Mouse (Mus musculus): ENCODE measurements at regions not wholly inside any gene's neighbourhood (a gene's known extent, or its start where the extent isn't known, plus 50 kb on each side); places are given as distances from the start of the nearest gene placed in this dataset.

DNA sequence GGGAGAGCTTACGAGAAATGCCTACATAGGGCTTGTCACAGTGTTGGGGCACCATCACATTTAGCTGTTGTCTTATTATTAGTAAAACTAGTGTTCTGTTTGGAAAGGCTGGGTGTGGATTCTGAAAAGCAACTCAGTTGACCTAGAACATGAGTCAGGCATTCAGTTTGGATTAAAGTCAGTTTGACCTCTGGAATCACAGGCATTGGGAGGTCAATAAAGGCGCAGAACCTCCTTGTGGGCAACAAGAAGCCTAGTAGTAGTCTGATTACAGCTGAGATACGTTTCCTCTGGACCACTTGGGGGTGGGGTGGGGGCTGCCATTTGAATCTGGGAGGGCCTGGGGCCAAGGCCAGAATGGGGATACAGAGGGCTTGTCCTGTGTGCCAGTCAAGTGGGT lies 52.1 kb upstream of the Map3k1 start:
- no peak for ATAC-seq (replicated peaks; ENCODE audit: low read depth, poor library complexity, severe bottlenecking)

DNA sequence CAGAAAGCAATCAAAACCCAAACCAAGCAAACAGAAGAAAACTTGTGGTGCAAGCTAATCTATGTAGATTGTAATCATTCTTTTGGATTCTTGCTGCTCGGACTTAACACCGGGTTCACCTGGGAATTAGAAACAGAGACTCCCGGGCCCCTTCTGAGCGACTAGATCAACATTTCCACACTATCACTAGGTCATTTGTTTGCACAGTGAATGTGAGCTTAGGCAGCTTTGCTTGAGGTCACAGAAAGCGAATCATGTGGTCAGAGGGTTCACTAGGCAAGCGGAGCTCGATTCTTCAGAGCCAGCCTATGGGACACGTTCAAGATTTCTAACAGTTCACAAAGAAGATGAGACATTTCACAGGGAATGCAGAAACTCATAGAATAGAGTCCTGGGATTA lies 53.5 kb upstream of the Map3k1 start:
- ATAC-seq (replicated peaks; ENCODE audit: low read depth, poor library complexity, severe bottlenecking): no peak

DNA sequence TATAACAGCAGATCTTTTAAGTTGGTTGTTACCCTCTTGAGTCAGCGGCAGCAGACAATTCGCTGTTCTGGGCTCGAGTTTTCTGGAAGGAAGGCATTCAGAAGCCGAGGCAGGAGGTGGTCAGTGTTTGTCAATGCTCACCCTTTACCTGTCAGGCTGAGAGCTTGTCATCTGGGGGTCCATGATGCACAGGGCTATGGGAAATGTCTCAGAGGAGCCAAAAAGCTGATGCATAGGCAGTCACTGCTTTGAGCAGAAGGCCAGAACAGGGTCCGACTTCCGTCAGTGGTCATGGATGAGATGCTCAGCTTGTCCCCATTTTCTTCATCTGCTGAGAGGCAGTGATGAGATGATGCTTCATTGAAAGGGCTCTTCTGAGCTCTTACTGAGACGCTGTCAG lies 57.2 kb upstream of the Map3k1 start:
- no peak for ATAC-seq (replicated peaks; ENCODE audit: low read depth, poor library complexity, severe bottlenecking)

DNA sequence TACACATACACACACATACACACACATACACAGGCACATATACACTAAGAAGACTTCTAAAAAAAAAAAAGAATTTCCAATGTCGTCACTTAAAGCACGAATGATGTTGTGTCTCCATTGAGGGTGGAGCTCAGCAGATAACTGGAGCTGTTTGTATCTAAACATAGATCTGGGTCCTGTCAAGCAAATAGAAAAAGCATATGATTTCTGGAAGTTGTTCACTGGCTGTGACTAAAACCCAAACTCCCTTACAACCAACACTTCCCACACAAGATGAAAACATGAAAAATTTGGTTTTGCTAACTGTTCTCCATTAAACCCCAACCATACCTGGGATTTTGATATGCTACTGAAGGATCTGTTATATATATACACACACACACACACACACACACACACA lies 58.5 kb upstream of the Map3k1 start:
- ATAC-seq (replicated peaks; ENCODE audit: low read depth, poor library complexity, severe bottlenecking): no peak

DNA sequence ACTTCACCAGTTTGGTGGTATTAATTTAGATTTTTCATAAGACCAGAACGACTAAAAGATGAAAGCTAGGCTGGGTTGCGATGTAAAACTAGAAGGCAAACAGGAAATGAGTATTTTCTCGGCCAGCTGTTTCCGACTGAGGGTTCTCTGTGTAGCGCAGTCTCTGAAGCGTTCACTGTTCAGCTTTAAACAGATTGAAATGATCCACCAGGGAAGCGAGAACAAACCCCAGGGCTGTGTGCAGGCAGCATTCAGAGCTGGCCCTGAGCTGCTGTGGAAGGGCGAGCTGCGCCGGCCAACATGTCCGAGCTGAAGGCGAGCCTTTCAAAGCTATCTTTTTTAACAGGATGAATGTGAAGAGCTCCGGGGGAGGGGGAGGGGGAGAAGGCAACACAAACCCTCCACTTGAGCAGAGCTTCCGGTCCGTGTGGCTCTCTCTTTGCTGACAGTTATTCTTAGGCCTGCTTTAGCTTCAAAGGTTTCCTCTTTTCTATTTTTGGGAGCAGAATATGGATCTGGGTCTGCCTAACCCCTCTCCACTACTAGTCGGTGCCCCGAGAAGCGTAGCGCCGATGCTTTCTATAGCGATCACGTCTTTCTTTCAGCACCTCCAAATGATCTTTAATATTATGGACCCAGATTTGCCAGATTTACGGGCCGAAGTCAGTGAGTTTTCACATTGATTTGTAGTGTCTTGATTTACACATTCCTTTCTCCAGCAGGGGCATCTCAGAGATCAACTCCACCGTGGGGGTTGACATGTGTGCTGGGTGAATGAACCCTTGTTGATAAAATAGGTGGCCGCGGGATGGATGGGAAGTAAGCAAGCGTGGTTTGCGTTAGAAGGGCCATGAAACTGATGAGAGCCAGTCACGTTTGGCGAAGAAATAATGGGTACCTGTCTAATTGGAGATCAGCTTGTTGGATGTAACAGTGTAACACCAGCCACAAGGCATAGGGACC lies 59.3 kb upstream of the Map3k1 start:
- ATAC-seq (replicated peaks; ENCODE audit: low read depth, poor library complexity, severe bottlenecking): peak; percentile 80

DNA sequence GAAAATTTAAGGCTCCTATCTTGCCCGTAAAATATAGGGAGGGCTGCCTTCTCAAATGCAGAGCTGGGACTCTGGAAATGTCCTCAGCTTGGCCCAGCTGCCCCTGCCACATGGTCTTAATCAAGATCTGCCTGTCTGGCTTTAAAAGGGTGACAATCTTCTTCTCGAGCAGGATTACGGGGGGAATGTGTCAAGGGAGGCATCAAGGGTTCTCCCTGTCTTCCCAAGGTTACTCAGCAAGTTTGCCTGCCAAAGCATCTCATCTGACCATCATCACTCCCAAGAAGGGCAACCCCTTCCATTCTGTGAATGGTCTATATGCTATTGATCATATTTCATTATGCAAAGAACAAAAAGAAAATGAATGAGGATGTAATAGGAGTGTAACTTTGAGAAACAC lies 60.2 kb upstream of the Map3k1 start:
- no peak for ATAC-seq (replicated peaks; ENCODE audit: low read depth, poor library complexity, severe bottlenecking)

DNA sequence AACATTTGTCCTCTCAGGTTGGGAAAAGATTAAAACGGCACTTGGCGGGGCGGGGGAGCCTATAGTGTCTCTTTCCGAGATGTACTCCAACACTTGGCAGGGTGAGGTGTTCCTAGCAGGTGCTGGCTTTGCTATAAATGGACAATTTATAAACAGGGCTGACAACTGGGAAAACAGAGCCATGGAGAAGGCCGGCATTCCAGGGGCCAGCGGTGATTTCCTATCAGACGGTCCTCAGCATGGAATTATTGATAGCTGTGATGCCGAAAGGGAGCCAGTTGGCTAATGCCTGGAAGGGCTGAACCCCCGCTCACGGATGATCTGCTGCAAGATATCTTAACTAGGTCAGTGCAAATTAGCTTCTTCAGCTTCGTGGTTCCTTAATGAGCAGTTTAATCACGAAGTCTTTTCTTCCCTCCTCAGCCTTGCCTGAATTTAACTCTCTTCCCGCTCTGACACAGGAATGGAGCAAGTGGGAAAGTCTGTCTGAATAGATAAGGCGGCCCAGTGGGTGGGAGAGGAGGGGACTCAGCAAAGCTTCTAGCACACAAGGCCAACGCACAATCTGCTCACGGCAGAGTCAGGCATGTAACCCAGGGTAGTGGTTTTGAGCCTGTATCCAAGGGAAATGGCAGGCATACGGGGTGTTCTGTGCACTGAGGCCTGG lies 61.1 kb upstream of the Map3k1 start:
- ATAC-seq (replicated peaks; ENCODE audit: low read depth, poor library complexity, severe bottlenecking): peak; percentile 46

DNA sequence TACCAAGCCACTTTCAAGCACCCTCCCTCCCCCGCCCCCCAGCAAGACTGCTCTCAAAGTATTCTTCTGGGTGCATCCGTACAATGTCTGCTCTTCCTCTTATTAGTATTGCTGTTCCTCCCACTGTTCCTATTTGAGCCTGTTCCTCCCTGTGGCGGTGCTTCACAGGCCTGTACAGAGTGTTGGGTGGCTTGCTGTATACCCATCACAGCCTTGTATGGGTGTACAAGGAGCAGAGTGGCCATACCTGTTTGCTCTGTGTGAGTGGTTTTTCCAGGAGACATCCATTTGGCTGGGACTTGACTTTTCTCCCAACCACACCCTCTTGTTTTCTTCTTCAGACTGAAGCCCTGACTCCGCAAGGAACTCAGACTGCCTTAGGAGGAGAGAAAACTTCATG lies 61.7 kb upstream of the Map3k1 start:
- no peak for ATAC-seq (replicated peaks; ENCODE audit: low read depth, poor library complexity, severe bottlenecking)

DNA sequence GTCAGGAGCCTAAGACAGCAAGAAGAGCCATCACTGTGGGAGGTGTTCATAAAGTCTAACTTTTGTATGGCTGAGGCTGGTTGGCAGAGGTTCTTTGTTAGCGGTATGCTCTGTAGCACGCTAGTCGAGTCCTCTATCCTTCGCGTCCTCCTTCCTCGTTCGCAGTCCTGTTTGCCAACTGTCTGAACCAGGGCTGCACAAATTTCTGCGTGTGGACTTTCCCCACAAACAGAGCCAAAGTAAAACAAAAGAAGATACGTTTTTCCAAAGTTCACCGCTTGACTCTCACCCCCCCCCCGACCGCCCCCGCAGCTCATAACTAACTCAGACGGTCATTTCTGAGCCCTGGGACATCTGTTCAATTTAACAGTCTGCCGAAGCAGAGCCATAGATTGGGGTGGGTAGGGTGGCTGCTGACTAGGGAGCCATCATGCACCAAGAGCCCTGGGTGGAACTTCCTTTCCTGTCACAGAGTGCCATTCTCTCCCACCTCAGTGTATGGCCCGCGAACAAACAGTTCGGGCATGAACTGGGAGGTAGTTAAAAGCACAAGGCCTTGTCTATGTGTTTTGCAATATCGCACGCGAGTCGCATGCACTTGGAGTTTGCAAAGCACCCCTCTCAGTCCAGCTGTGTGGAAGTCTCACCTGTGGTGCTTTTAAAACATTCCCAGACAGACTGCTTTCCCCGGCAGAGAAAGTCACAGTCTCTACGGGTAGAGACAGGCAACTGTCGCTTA lies 63.0 kb upstream of the Map3k1 start:
- no peak for ATAC-seq (replicated peaks; ENCODE audit: low read depth, poor library complexity, severe bottlenecking)

DNA sequence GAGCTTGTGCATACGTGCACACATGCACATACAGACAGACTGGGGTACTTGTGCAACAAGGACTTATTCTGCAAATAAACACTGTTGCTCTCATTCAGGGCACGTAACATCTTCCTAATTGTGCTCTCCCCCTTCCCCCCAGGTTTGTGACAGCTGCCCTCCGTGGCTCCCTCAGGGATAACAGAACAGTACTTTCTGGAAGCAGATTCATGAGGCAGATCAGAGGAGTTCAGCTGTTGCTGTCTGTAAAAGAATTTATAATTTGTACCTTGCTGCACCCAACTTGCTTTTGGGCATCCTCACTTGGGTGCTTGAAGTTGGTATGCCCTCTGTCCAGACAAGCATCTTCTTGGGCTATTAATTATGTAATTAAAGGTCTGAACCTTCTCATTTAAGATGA lies 65.5 kb upstream of the Map3k1 start:
- no peak for ATAC-seq (replicated peaks; ENCODE audit: low read depth, poor library complexity, severe bottlenecking)

DNA sequence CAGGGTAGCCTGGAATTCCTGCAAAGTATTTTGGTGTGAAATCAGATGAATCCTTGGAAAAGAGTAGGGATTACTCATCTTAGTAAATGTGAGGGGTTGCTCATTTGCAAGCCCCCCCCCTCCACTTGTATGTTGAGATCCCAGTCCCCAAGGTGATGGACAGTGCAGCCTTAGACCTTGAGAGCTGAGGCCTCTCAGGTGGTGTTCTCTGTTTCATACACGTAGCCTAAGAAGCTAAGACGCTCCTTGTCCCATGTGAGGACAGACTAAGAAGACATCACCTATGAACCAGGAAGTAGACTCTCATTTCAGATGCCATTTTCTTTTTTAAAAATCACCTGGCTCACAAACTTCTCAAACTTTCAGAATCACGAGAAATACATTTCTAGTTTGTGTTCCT lies 67.6 kb upstream of the Map3k1 start:
- ATAC-seq (replicated peaks; ENCODE audit: low read depth, poor library complexity, severe bottlenecking): no peak

DNA sequence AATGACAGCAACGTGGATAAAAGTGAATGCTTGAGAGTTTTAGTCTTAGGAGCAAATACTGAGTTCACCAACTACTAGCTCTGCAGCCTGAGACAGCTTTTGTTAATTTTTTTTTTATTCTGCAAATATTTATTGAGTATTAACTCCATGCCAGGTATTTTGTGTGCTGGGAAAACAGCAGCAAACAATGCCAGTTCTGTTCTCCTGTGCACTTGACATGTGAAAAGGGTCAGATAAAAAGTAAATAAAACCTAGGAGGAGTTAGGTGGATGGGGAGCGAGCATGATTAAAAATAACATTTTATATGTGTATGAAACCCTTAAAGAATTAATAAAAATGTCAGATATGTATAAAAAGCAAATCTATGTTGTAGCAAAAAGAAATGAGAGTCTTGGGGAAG lies 68.1 kb upstream of the Map3k1 start:
- ATAC-seq (replicated peaks; ENCODE audit: low read depth, poor library complexity, severe bottlenecking): no peak

DNA sequence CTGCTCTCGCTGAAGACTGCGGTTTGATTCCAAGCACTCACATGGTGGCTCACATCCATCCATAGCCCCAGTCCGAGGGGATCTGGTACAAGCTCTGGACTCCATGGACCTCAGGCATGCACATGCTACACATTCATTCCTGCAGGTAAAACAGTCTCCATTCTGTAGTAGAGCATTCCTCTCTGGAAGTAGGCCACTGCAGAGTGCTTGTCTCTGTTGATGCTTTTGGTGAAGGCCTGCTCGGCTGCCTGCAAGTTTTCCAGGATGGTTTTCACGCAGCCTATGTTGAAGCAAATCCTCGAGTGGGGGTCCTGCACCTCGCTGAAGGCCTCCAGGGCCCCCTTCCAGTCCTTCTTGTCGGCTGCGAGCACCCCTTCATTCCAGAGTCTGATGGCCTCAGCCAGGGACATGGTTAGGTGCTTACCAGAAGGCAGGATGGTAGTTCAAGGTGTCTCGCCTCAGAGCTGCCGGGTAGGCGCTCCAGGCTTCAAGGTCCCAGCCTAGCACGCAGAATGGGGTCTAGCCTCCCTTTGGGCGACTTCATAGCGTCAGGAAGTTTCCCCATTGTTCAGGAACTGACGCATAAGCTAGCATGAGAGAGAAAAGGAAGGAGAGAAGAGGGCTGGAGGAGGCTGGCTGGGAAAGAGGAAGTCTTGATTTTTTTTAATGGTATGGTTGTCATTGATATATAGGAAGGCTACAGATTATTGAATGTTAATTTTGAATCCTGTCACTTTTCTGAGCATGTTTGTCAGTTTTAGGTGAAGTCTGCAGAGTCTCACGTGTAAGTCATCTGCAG lies 75.2 kb upstream of the Map3k1 start:
- ATAC-seq (replicated peaks; ENCODE audit: low read depth, poor library complexity, severe bottlenecking): peak; percentile 56

DNA sequence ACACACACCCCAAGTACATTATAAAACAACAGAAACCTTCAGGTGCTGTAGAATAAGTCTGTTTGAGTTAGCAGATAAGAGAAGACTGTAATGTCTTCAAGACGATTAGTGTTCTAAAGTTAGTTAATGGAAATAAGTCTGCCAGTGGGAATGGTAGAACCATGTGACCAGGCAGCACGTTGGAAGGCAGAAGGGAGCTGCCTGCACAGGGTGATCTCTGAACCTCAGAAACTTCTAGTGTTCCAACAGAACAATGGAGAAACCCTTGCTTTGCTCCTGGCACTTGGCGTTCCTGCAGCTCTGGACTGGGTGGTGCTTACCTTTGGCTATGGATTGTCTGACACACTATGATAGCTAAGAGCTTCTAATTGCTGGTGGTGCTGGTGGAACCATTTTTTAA lies 82.0 kb upstream of the Map3k1 start:
- no peak for ATAC-seq (replicated peaks; ENCODE audit: low read depth, poor library complexity, severe bottlenecking)

DNA sequence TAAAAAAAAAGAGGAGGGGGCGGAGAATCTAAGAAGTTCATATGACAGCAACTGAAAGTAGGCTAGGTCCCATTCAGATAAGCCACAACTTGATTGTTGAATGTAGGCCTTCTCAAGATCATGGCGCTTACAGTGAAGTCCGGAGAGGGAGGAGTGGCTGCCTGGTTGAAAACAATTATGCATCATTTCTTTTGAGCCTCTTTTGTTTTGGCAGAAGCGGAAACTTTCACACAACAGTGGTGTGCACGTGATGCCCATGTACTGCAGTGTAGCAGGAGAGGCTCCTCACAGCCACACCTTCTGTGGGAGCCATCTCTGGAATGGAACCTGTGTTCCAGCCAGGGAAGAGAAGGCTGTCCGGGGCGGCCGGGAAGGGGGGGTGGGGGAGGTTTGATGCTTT lies 83.3 kb upstream of the Map3k1 start:
- no peak for ATAC-seq (replicated peaks; ENCODE audit: low read depth, poor library complexity, severe bottlenecking)

DNA sequence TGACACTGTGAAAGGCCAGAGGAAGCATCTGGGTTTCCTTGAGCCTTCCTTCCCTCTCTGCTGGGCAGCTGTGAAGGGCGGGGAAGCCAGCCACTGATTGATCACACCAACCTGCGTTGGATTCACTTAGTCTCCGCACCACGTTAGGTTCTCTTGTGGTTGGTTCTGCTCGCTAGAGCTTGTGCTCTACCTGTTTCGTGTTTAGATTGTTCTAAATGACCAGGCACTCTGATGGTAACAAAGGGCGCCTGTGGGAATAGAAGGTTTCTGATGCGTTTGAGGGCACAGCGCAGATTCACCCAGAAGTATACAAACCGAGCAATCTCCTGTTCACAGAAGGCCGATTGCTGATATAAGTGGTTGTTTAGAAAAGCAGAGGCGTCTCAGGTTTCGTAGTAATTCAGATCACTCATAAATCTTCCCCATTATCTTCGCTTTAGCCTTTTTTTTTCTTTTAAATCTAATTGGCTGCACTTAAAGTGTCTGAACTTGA lies 84.5 kb upstream of the Map3k1 start:
- peak; percentile 58 for ATAC-seq (replicated peaks; ENCODE audit: low read depth, poor library complexity, severe bottlenecking)

DNA sequence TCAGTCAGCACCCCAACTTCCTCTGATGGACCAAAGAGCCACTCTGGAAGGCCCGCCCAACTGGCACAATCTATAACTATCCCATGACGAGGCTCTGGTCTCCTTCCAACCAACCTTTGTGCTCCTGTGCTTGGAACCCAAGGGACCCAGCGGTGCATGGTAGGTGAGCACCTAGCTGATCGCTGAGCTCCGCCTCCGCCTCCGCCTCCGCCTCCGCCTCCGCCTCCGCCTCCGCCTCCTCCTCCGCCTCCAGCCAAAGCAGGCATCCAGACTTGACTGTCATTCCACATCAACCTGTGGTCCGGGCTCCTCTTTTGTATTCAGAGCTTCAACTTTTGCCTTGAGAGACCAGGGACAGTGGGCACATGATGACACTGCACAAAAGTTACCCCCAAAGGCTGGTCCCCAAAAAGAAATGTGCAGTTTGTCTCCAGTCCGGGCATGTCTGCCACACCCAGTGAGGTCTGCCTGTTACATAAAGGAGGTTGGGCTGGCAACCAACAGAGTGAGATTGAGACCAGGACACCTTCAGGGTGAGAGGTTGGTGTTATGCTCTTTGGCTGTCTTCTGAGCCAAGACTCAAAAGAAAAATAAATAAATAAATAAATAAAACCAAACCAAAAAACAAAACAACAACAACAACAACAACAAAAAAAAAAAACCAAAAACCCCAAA lies 86.1 kb upstream of the Map3k1 start:
- ATAC-seq (replicated peaks; ENCODE audit: low read depth, poor library complexity, severe bottlenecking): no peak

DNA sequence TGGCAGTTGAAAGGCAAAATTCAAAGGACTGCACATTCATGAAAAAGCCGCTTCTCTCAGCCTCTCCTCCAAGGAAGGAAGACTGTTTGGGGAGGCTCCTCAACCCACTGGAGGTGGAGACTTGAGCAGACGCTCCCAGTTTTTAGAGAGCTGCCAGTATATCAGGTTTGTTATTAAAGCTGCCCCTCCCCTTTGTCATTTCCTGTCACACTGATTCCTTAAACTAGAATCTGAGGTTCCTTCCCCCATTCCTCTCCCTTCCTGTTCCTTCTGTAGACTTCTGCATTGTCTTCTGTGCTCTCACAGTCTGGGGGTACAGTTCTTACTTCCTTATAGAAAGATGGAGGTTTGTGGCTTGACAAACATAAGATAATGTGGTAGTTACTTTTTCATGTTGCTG lies 87.5 kb upstream of the Map3k1 start:
- ATAC-seq (replicated peaks; ENCODE audit: low read depth, poor library complexity, severe bottlenecking): peak; percentile 76

DNA sequence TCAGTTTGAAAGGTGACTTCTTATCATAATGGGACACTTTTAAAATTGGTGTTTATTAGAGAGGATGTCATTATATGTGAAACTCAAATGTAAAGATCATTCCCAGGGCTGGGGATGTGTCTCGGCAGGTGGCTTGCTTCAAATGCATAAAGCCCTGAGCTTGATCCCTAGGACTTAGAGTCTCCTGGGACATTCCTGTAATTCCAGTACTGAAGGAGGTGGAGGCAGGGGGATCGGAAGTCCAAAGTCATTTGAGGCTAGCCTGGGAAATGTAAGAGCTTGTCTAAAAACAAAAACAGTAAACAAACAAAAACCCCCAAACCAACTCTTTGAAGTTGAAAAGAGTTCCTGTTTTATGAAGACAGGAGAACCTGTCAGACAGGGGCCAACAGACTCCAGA lies 94.6 kb upstream of the Map3k1 start:
- no peak for ATAC-seq (replicated peaks; ENCODE audit: low read depth, poor library complexity, severe bottlenecking)

Data from common myeloid progenitor, adult 5-6 weeks (primary cell).